Mouse (Mus musculus) midbrain, embryonic 11.5 days (tissue): ENCODE results near the gene Hk1. TPM values are rescaled to one million over a fixed set of nuclear protein-coding genes. Genes with fewer than 3 reads are reported as not detected.

Source experiments
- ATAC-seq: fragments of 200-750 bp; cut with Nextera tagmentation; 2 replicates; pipeline ENCODE4 v1.8.0; 2017; ENCODE audit warnings: moderate TSS enrichment, moderate library complexity; ENCODE audit not compliant: low FRiP score
- DNase-seq: peaks from one replicate; pipeline ENCODE4 v3.0.0; 2015; ENCODE audit warnings: low spot score; ENCODE audit errors: missing footprints
- H3K27ac ChIP-seq: fragments of 300-500 bp; sonication (generic); 2 replicates; pipeline ENCODE4 v1.5.1; 2014; ENCODE audit warnings: low read depth, low read length
- H3K27me3 ChIP-seq: fragments of 300-500 bp; sonication (generic); 2 replicates; pipeline ENCODE4 v1.6.1; 2014; ENCODE audit warnings: mild to moderate bottlenecking, low read length, moderate library complexity, mixed read lengths; ENCODE audit not compliant: control insufficient read depth, insufficient read depth
- H3K36me3 ChIP-seq: fragments of 300-500 bp; sonication (generic); 2 replicates; pipeline ENCODE4 v1.6.1; 2014; ENCODE audit warnings: mild to moderate bottlenecking, low read length, moderate library complexity, mixed read lengths; ENCODE audit not compliant: control insufficient read depth, insufficient read depth
- H3K4me1 ChIP-seq: fragments of 300-500 bp; sonication (generic); 2 replicates; pipeline ENCODE4 v1.6.1; 2014; ENCODE audit warnings: low read length; ENCODE audit not compliant: control insufficient read depth, insufficient read depth
- H3K4me2 ChIP-seq: fragments of 300-500 bp; sonication (generic); 2 replicates; pipeline ENCODE4 v1.6.1; 2014; ENCODE audit warnings: mild to moderate bottlenecking, moderate library complexity
- H3K4me3 ChIP-seq: fragments of 300-500 bp; sonication (generic); 2 replicates; pipeline ENCODE4 v1.5.1; 2014; ENCODE audit warnings: low read depth, low read length
- H3K9ac ChIP-seq: fragments of 300-500 bp; sonication (generic); 2 replicates; pipeline ENCODE4 v1.6.1; 2014; ENCODE audit warnings: low read length
- H3K9me3 ChIP-seq: fragments of 300-500 bp; sonication (generic); 2 replicates; pipeline ENCODE4 v1.6.1; 2016; ENCODE audit warnings: low read length; ENCODE audit not compliant: control insufficient read depth
- WGBS: fragments of 180-500 bp; shearing (Covaris S2); extraction: QIAGEN DNeasy Blood & Tissue Kit; methylation state at CpG from one replicate; pipeline ENCODE4 v1.1.7; 2014; 5-methylcytosine and 5-hydroxymethylcytosine counted together
- polyA plus RNA-seq: library from polyadenylated mRNA; unstranded; fragments of >200 nt; fragmentation: Nextera tagmentation; extraction: Ambion mirVana; gene quantifications from 2 replicates; pipeline ENCODE4 v1.2.1, GENCODE M21; 2014

Gene Hk1
- polyA plus RNA-seq, 1 experiment from 2014 or later = 23.4 TPM

GRCm38 (mm10) chr10:62336601-62337578 is 42.8 kb downstream of the Hk1 start:
- H3K9me3 ChIP-seq = no peaks in the 10 kb centered on the region
- no peaks in the 10 kb centered on the region for H3K27me3 ChIP-seq
- no peak overlapping the region for H3K27ac ChIP-seq
- 26% methylated on average over 12 of the region's 12 CpGs for WGBS
- H3K36me3 ChIP-seq = no peaks in the 10 kb centered on the region
- no peak overlapping the region for H3K4me2 ChIP-seq
- peaks cover 19% of the 10 kb centered on the region for H3K4me1 ChIP-seq
- no peak overlapping the region for H3K9ac ChIP-seq
- no peak for DNase-seq
- no peak for ATAC-seq
- H3K4me3 ChIP-seq = no peak overlapping the region

- no peak overlapping the region for H3K27ac ChIP-seq
- no peak overlapping the region for H3K4me3 ChIP-seq
- DNase-seq (peak; percentile 87), ATAC-seq (no peak)
- H3K36me3 ChIP-seq = no peaks in the 10 kb centered on the region
- no peaks in the 10 kb centered on the region for H3K9me3 ChIP-seq
- no peak overlapping the region for H3K4me2 ChIP-seq
- 18% methylated on average over 6 of the region's 6 CpGs for WGBS
- H3K4me1 ChIP-seq = peaks cover 14% of the 10 kb centered on the region
- H3K9ac ChIP-seq = no peak overlapping the region
- no peaks in the 10 kb centered on the region for H3K27me3 ChIP-seq
Measured at GRCm38 (mm10) chr10:62335423-62335776, 44.3 kb downstream of the Hk1 start.

- no peak for DNase-seq
- no peaks in the 10 kb centered on the region for H3K27me3 ChIP-seq
Measured at GRCm38 (mm10) chr10:62334686-62335422, 44.9 kb downstream of the Hk1 start.

GRCm38 (mm10) chr10:62333269-62333668 is 46.4 kb downstream of the Hk1 start:
- ATAC-seq (no peak), DNase-seq (no peak)
- Histone ChIP-seq H3K9ac (no peak overlapping the region), H3K27ac (no peak overlapping the region), H3K4me3 (no peak overlapping the region), H3K4me2 (no peak overlapping the region), H3K4me1 (peaks cover 5% of the 10 kb centered on the region; the same call in 1 of the 2 replicates), H3K27me3 (no peaks in the 10 kb centered on the region), H3K36me3 (no peaks in the 10 kb centered on the region), H3K9me3 (no peaks in the 10 kb centered on the region)
- WGBS = 69% methylated on average over 14 of the region's 14 CpGs

More at GRCm38 (mm10) chr10:62334686-62335422, 44.9 kb downstream of the Hk1 start:
- peaks cover 14% of the 10 kb centered on the region for H3K4me1 ChIP-seq
- 38% methylated on average over 20 of the region's 20 CpGs for WGBS
- H3K4me3 ChIP-seq = no peak overlapping the region
- ATAC-seq = no peak
- no peak overlapping the region for H3K4me2 ChIP-seq
- no peak overlapping the region for H3K27ac ChIP-seq
- H3K36me3 ChIP-seq = no peaks in the 10 kb centered on the region
- no peaks in the 10 kb centered on the region for H3K9me3 ChIP-seq
- no peak overlapping the region for H3K9ac ChIP-seq

- Histone ChIP-seq H3K4me1 (peaks cover 5% of the 10 kb centered on the region; the same call in 1 of the 2 replicates), H3K9me3 (no peaks in the 10 kb centered on the region), H3K4me2 (no peak overlapping the region), H3K9ac (no peak overlapping the region), H3K36me3 (no peaks in the 10 kb centered on the region), H3K27me3 (no peaks in the 10 kb centered on the region), H3K4me3 (no peak overlapping the region), H3K27ac (no peak overlapping the region; the same call in 1 of the 2 replicates)
- ATAC-seq (no peak), DNase-seq (no peak)
- 59% methylated on average over 7 of the region's 7 CpGs for WGBS
Measured at GRCm38 (mm10) chr10:62332514-62332913, 47.2 kb downstream of the Hk1 start.

- Histone ChIP-seq H3K27me3 (no peaks in the 10 kb centered on the region), H3K27ac (no peak overlapping the region), H3K4me2 (no peak overlapping the region), H3K4me1 (peaks cover 2% of the 10 kb centered on the region; the same call in 1 of the 2 replicates), H3K36me3 (no peaks in the 10 kb centered on the region), H3K4me3 (no peak overlapping the region), H3K9me3 (no peaks in the 10 kb centered on the region), H3K9ac (no peak overlapping the region)
- WGBS = 79% methylated on average over 12 of the region's 12 CpGs
- ATAC-seq (no peak), DNase-seq (no peak)
Measured at GRCm38 (mm10) chr10:62331771-62332170, 47.9 kb downstream of the Hk1 start.

GRCm38 (mm10) chr10:62331296-62331695 is 48.4 kb downstream of the Hk1 start:
- H3K9me3 ChIP-seq = no peaks in the 10 kb centered on the region
- H3K27me3 ChIP-seq = no peaks in the 10 kb centered on the region
- no peak for DNase-seq
- ATAC-seq = no peak
- H3K36me3 ChIP-seq = no peaks in the 10 kb centered on the region
- no peaks in the 10 kb centered on the region; the same call in 1 of the 2 replicates for H3K4me1 ChIP-seq
- no peak overlapping the region for H3K4me3 ChIP-seq
- no peak overlapping the region for H3K27ac ChIP-seq
- no peak overlapping the region for H3K4me2 ChIP-seq
- WGBS = 96% methylated on average over 8 of the region's 9 CpGs
- no peak overlapping the region for H3K9ac ChIP-seq

GRCm38 (mm10) chr10:62329846-62330245 is 49.9 kb downstream of the Hk1 start:
- no peaks in the 10 kb centered on the region for H3K27me3 ChIP-seq
- no peak for ATAC-seq
- H3K4me1 ChIP-seq = no peaks in the 10 kb centered on the region; the same call in 1 of the 2 replicates
- H3K36me3 ChIP-seq = no peaks in the 10 kb centered on the region
- H3K4me3 ChIP-seq = no peak overlapping the region
- H3K9me3 ChIP-seq = no peaks in the 10 kb centered on the region
- WGBS = 76% methylated on average over 7 of the region's 7 CpGs
- H3K27ac ChIP-seq = no peak overlapping the region
- DNase-seq = no peak
- H3K9ac ChIP-seq = no peak overlapping the region
- no peak overlapping the region for H3K4me2 ChIP-seq
